Mouse (Mus musculus): ENCODE data around the gene Olfr263. TPM values are rescaled to one million over a fixed set of nuclear protein-coding genes. Genes with fewer than 3 reads are reported as not detected.
"Not testable (repeated sequence)": the region's sequence is repeated elsewhere in the genome, so short reads cannot be mapped to it uniquely, and the experiment has no call there.

Gene Olfr263
- not detected for total RNA-seq (2021)
- long read RNA-seq, experiment 1, result 0 reads
- long read RNA-seq, experiment 2, result 0 reads

DNA sequence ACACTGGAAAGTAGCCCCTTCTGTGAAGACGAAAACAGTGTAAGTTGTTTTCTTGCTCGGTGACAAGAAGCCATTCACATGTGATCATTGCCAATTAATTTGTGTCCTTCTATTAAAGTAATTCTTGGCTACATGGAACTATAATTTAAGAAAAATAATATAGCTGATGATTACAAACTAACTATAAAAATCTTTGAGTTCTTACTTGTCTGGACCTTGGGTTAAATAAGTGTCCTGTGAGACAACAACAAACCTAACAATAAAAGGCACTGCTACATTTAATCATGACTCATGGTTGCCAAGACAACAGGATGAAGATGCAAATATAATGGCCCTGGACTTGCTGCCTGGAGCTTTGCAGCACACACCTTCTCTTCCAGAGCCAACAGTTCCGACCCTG is at the start of gene Olfr263:
Gene Olfr263 (plus strand): TSS at position 301 of the 400 bp plus-strand sequence.
- DNase-seq, result not testable (repeated sequence)

DNA sequence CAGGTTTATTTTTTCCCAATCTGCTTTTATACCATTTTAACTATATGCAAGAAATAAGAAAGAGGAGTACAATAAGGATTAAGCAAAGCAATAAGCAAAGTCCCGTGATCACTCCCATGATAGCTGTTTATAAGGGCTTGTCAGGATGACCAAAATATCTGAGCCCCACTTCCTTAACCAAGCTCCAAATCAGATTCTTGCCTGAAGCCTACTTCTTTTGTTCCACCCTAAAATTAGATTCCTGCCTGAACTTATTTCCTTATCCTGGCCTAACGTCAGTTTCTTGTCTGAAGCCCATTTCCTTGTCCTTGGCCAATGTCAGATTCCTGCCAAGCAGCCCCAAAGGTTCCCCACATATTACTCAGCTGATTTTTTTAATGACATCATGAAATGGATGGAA is 46.8 kb upstream of the Olfr263 start:
- DNase-seq, result peak in 1 of 2 experiments; percentile 1

DNA sequence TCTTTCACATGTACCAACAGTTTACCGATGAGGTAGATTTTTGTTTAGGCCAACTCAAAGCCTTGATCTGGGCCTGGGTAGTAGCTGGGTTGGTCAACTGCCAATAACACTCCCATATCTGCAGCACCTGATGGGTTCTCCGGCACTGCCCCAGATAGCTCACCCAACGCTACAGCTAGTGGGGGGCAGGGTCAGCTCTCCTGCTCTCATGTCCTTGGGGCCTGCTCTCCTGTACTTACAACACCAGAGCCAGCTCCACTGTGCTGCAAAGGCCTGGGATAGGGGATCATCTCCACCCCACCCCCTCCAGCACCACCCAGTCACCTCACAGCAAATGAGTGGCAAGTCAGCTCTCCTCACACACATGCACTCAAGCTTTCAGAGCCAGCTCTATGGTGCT is 19.7 kb upstream of the Olfr263 start:
- no peak for DNase-seq

DNA sequence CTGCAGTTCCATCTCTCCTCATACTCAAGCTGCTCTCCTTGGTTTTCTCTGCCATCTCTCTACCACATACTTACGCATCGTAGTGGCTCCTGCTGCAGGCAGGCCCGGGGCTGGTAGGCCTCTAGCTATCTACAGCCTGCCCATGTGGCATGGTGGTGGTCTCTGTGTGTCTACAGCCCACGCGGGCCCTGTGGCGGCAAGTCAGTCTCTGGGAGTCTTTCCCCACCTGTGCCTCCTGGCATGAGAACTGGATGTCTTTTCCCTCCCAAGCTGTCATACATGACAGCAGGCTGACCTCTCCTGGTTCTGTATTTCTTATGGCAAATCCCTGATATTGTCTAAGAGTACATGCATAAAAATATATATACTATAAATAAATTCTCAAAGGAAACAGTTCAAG is 19.0 kb upstream of the Olfr263 start:
- no peak for DNase-seq

DNA sequence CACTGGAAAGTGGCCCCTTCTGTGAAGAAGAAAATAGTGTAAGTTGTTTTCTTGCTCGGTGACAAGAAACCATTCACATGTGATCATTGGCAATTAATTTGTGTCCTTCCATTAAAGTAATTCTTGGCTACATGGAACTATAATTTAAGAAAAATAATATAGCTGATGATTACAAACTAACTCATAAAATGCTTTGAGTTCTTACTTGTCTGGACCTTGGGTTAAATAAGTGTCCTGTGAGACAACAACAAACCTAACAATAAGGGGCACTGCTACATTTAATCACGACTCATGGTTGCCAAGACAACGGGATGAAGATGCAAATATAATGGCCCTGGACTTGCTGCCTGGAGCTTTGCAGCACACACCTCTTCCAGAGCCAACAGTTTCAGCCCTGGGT is 18.3 kb upstream of the Olfr263 start, which contains the start of gene Olfr1369-ps1:
Gene Olfr1369-ps1 (plus strand): TSS at position 301 of the 400 bp plus-strand sequence.
- DNase-seq, result not testable (repeated sequence)

DNA sequence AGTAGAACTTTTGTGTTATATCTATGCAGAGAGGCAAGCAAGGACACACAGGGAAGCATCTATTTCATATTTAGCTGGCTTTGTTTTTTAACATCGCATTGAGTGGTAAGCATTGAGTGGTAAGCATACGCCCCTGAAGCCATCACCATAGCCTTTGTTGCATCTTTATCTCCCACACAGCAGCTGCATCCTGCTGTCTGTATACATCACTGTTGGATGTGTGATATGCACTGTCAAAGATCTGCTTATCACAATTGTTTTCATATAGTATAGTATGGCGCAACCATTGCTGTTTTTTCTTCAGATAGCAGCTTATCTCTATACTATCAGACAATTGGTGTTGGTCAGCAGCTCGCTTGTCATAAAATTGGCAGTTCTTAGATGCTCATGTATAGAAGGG is 15.3 kb upstream of the Olfr263 start:
- no peak for DNase-seq

DNA sequence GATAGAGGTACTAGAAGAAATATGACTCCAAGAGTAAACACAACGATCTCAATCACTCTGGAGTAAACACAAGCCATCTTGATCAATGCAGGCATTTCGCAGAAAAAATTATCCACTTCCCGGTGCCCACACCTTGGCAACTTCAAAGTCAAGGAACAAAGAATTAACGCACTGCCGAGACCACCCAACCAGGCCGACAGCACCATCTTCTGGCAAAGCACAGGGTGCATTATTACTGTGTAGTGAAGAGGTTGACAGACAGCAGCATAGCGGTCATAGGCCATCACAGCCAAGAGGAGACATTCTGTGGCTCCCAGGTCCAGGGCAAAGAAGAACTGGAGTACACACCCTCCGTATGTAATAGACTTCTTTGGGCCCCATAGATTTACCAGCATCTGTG is 13.0 kb downstream of the Olfr263 start:
- DNase-seq, result peak; percentile 18 to 44

DNA sequence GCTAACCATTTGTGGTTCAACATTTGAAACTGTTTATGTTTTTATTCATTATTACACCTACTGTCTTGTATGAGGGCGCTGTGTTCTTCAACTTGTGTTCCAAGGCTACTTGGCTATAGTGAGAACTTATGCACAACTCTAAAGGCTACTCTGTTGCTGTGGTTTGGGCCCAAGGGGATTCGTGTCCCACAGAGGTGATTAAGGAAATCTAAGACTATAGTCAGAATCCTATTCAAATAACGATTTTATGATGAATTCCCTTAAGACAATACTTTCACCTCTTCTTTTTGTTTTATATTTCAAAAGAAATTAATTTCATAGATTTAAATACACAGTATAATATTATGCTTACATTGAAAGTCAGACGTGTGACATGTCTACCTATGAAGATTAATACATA is 16.3 kb downstream of the Olfr263 start, which contains the start of gene Olfr1368:
Gene Olfr1368 (minus strand): TSS at position 101 of the 400 bp plus-strand sequence.
- DNase-seq, result no peak

DNA sequence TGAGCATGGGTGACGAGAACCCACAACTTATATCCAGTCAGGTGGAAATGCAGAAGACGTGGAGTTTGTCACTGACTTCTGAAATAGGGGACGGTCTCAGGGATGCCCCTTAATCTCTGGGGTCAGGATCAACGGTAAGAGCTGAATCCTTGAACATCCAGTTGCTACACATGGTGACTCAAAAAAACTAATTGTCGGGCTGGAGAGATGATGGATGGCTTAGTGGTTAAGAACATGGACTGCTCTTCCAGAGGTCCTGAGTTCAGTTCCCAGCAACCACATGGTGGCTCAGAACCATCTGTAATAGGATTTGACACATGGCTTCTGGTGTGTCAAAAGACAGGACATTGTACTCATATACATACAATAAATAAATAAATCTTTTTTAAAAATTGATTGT is 26.4 kb downstream of the Olfr263 start:
- DNase-seq, result no peak

DNA sequence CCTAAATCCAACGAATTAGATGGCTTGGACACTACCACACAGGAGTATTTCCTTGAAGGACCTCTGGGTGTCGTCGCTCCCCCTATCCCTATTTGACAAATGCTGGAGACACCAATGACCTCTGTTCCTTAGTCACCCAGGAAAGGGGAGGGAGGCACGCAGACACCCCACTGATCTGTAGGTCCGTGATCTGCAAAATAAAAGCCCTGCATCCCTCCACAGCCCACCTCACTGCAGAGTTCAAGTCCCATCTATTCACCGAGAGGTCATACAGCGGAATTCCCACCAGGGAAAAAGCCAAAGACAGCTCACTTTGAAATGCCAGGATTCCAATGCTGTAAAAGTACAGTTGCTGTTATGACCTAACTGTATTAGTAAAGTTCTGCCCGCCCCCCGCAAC is 28.6 kb downstream of the Olfr263 start:
- DNase-seq, result no peak

DNA sequence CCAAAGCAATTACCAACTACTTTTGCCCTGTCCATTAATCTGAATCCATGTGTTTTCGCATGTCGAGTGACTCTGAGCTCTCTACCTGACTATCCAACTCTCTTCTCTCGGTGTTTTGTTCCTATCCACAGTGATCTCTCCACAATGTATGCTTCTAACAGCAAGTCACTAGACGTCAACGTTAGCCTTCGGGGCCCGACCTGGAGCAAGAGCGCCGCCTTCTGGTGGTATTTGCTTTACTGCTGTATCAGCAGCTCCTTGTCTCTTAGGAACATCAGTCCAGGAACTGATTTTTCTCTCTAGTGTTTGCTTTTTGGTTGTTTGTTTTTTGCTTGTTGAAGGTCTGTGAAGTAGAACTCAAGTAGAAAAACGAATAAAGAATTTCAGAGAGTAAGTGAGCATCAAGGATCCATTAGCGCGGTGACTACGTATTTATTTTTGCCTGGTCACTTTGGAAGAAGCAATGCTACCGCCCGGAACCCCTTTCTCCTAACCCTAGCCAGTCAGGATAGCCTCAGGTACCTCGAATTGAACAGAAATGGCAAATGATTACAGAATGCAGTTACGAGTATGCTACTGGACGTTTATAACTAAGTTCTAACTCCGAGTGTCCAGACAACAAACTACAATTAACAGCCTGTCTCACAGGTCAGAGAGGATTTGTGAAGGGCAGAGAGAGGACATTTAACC is 29.5 kb downstream of the Olfr263 start:
- peak; percentile 92 for DNase-seq

DNA sequence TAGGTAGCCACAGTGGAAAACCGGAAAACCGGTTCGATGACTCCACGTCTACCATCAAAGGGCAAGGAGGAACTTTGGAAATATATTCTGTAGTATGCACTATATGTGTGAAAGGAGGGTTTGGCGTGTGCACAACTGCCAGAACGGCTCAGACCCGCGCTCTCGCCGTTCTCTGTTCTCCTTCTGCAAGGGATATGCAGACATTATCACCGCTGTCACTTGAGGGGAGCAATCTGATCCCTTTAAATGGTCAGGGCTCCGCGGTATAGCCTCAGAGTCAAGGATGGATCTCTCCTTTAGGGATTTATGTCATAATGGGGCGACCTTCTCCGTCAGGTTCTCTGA is 30.0 kb downstream of the Olfr263 start:
- peak in 1 of 2 experiments; percentile 29 for DNase-seq

DNA sequence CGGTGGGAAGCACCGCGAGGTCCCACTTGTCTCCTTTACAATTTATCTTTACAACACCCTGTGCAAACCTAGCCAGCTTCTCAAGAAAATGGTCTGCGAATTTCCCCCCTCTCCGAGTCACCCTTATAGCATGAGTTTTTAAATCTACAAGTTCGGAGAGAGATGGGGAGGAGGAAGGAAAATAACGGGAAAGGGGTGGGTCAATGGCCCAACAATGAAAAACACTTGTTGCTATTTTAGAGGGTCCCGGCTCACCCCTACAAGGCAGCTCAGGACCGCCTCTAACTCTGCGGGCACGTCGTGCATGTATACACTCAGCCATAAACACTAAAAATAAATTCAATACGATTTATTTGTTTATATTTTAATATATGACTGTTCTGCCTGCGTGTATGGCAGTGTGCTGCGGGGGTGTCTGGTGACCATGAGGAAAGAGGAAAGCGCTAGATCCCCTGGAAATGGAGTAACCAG is 30.6 kb downstream of the Olfr263 start:
- DNase-seq, result no peak

DNA sequence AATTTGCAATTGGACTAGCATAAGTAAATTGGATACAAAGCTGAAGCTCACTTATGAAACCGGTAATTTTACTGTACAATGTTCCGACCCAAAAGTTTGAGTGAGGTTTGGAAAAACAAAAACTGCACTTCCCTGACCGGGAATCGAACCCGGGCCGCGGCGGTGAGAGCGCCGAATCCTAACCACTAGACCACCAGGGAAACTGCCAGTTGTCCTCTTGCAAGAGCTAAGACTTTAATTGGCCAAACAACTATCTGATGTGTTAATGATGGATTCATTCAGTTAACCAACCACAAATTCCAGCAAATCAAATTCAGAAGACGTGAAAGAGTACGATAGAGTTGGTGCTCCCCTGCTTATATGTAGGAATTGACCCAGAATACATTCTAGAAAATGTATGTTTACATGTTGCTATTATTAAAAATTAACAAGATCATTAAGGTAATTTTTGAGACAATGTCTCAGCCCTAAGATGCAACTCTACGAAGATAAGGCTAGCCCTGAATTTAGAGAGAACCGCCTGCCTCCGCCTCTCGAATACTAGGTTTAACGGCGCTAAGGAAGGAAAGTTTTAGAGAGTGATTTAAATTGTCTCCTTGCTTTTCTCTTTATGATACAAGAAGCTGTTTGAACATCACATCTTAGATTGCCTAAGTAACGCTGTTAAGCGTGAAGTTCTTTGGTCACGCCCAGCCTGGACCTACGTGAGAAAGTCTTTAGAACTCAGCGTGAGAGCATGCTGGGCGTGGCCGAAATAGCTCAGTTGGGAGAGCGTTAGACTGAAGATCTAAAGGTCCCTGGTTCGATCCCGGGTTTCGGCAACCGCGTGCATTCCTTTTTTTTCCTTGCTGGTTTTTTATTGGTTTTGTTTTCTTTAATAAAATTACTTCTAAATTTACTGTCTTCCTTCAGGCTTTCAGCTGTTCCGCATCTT is 31.5 kb downstream of the Olfr263 start:
- peak; percentile 85 to 92 for DNase-seq

DNA sequence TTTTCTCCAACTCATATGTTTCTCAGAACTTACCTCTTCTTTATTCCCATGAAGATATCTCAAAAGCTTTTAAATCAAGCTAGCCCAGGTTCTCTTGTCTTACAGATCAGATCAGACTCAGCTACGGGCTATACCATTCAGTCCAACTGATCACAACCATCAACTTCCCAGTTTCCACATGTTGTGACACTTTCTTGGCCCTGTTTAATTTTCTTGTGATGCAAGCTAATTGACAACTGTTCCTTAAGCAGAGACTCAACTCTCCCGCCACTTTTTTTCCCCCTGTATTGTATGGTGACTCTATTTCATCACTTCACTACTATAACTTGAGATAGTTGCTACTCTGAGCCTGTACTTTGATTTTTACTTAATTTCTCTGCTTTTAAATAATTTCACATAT is 32.2 kb downstream of the Olfr263 start:
- no peak for DNase-seq

DNA sequence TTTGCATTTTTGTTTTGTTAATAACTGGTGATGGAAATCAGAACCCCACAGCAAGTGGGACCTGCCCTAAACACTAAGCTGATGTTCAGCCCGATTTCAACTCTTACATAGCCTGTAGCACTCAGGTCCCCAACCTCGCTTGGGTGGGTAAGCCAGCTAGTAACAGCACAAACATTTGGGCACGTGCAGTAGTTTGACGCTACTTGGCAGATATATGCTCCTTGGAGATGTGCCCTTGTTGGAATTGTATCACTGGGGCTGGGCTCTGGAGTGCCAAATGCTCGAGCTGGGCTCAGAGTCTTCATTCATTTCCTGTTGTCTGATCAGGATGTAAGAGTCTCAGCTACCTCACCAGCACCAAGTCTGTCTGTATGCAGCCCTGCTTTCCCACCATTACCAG is 33.2 kb downstream of the Olfr263 start:
- no peak for DNase-seq

DNA sequence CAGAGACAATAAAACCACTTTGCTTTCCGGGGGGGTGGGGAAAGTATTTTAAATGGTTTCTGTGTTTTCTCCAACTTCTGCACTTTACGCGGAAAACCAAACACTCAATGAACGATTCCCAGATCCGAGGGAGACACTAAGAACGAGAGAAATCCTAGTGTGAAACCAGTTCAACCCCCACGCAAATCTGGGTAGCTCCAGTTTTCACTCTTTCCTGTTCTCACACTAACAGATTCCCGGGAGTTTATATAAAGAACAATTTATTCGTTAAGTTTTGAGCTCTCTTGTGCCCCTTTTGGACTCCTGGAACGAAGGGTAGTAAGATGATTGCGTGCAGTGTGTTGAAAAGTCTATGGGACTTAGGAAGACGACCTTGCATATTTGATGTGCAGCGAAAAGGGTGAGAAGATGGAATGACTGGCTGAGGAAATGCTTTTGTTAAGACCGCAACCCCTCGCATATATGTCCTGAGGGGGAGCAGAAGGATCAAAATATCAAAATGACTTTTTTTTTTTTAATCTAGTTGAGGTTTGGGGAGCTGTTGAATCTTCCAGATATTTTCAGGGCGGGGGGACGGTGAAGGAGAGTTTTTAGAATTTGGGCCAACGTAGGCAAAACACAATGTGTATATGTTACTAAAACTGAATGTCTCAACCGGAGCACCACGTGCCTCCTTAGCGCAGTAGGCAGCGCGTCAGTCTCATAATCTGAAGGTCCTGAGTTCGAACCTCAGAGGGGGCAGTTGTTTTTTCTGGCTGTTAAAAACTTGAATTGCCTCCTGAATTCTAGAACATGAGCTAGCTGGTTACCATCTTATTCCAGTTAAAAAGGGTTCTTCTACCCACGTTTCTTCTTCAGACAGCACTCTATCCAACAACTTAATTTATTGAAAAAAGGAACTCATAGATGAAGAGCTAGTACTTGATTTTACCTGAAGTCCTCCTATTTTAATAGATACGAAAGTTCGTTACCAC is 37.8 kb downstream of the Olfr263 start:
- peak; percentile 75 for DNase-seq

DNA sequence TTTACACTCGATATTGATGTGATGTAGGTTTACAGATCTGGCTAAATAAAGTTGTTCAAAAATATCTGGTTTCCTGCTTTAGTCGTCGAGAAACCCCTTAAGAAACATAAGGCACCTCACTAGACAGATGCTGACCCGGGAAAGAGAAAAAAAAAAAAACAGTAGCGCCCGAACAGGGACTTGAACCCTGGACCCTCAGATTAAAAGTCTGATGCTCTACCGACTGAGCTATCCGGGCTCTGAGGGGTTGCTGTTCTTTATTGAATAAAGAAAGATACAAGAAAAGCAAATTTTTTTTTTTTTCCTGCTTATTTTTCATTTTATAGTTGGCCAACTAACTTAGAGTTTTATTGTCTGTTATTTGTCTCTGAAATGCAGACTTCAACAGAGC is 38.5 kb downstream of the Olfr263 start:
- no peak for DNase-seq

DNA sequence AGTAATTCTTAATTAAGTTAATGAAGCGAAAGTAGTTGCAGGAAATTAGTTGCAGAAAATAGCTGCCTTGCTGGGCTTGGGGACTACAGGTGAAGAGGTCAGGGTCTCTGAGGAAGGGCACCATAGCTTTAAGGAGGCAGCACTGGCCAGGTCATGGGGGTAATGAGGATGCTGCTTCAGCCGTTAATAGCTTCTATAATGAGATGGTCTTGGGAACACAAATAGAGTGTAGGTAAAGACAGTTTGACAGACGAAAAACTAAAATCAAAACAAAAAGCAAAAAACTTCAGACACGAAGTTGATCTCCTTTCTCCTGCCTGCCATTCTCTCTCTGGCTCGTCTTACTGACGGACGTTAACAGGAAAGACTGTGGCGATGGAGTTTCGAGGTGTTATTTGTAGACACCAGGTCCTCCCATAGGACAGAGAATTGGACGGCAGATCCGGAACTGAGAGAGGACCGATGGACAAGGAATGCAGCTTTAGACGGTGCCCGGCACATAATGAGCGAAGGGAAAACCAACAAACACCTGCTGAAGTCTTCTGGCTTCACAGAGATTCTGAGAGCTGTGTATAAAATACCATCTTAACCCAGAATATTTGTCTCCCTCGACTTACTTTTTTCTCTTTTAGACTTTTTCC is 39.1 kb downstream of the Olfr263 start:
- DNase-seq, result peak; percentile 32 to 41

DNA sequence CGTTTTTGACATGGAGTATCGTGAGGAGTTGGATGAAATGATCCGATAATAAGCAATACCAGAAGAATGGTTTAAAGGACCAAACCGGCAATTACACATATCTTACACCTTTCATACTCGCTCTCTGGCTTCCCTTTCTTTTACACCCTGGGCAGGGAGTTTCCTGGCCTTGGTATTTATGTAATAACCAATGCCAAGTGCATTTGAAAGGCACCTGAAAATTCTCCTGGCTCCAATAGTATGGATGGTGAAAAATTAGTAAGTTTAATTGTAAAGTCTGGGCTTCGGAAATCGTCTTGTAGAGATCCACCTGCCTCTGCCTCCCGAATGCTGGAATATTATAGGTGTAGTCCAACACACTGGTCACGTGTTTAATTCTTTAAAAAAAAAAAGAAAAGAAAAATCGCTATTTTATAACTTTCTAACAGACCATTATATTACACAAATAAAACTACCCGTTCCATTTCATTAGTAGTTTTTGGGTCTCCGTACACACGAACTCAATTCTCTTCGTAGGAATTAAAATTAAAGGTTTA is 39.8 kb downstream of the Olfr263 start:
- no peak for DNase-seq
